Mouse (Mus musculus) forebrain, embryonic 12.5 days (tissue): ENCODE measurements around the gene Rabl3. TPM values are rescaled to one million over a fixed set of nuclear protein-coding genes. Genes with fewer than 3 reads are reported as not detected.

ENCODE experiments used
- ATAC-seq: fragments of 200-750 bp; cut with Nextera tagmentation; 2 replicates; pipeline ENCODE4 v1.8.0; 2017; ENCODE audit warnings: moderate TSS enrichment; ENCODE audit not compliant: low FRiP score
- H3K27ac ChIP-seq: fragments of 300-500 bp; sonication (generic); 2 replicates; pipeline ENCODE4 v1.5.1; 2016; ENCODE audit warnings: mild to moderate bottlenecking
- H3K27me3 ChIP-seq: fragments of 300-500 bp; sonication (generic); 2 replicates; pipeline ENCODE4 v1.6.1; 2016; ENCODE audit warnings: mild to moderate bottlenecking
- H3K36me3 ChIP-seq: fragments of 300-500 bp; sonication (generic); replicated peaks from 2 replicates; pipeline ENCODE4 v1.6.1; 2016; ENCODE audit warnings: mild to moderate bottlenecking
- H3K4me1 ChIP-seq: fragments of 300-500 bp; sonication (generic); 2 replicates; pipeline ENCODE4 v1.6.1; 2016
- H3K4me2 ChIP-seq: fragments of 300-500 bp; sonication (generic); 2 replicates; pipeline ENCODE4 v1.6.1; 2016; ENCODE audit warnings: mild to moderate bottlenecking, moderate library complexity
- H3K4me3 ChIP-seq: fragments of 300-500 bp; sonication (generic); replicated peaks from 2 replicates; pipeline ENCODE4 v1.5.1; 2016; ENCODE audit warnings: mild to moderate bottlenecking
- H3K9ac ChIP-seq: fragments of 300-500 bp; sonication (generic); 2 replicates; pipeline ENCODE4 v1.6.1; 2016; ENCODE audit warnings: mild to moderate bottlenecking
- H3K9me3 ChIP-seq: fragments of 300-500 bp; sonication (generic); 2 replicates; pipeline ENCODE4 v1.6.1; 2016
- WGBS: fragments of 180-500 bp; shearing (Covaris S2); methylation state at CpG from one replicate; pipeline ENCODE4 v1.1.7; 2016; 5-methylcytosine and 5-hydroxymethylcytosine counted together
- polyA plus RNA-seq: library from polyadenylated mRNA; unstranded; fragments of >200 nt; fragmentation: Nextera tagmentation; extraction: Ambion mirVana; gene quantifications from 2 replicates; pipeline ENCODE4 v1.2.1, GENCODE M21; 2016

Gene Rabl3
- 34.5 and 35.1 TPM in 2 replicates for polyA plus RNA-seq

DNA sequence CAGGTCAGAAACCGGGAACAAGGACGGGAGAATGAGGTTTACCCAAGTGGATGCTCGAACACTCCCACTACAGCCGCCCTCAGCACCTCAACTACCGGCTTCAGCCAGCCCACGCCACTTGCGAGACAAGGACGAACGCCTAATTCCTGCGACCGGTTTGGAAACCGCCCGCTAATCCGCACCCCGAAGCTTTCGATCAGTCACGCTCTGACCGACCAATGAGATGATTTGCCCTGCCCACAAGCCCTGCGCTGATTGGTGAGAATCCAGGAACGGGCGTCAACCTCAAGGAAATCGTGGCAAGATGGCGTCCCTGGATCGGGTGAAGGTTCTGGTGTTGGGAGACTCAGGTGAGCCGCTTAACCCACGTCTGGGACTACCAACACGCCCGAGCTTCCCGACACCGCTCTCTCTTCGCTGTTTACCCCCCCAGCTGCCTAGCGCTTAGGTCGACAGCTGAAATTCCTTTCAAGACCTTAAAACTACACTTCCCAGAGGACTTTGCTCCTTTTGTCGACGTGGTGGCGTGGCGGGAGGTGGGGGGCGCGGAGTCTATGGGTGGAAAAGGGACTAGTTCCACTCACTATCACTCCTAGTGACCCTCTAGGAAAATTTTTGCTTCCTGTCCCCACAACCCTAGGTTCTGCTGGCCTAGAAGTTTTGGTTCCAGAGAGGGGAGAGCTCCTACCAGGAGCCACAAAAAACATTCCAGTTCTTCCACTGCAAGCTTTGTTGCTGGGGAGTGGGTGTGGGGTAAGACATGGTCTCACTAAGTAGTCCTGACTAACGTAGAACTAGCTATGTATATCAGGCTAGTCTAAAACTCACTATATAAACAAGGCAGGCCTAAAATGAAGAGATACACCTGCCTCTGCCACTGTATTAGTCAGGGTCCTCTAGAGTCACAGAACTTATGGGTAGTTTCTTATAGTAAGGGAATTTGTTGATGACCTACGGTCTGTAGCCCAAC lies at the start of gene Rabl3, which contains the start of gene Gtf2e1:
Gene Rabl3, plus strand, starts transcription at position 275 of the 970 bp plus-strand sequence.
Gene Gtf2e1, minus strand, starts transcription at position 179 of the 970 bp plus-strand sequence.
- Histone ChIP-seq H3K4me2 (peak within 1 kb of the TSS; percentile 74), H3K27me3 (no peaks in the 10 kb centered on the region), H3K4me3 (peak within 1 kb of the TSS; percentile 78), H3K27ac (peak within 1 kb of the TSS; percentile 87), H3K36me3 (peaks cover 17% of the 10 kb centered on the region), H3K9ac (peak within 1 kb of the TSS; percentile 88), H3K9me3 (no peaks in the 10 kb centered on the region), H3K4me1 (peaks cover 29% of the 10 kb centered on the region)
- ATAC-seq = peak; percentile 99
- WGBS = 2% methylated on average over 41 of the region's 41 CpGs

GRCm38 (mm10) chr16:37495017-37495416 lies 44.7 kb upstream of the Rabl3 start:
- WGBS = 84% methylated on average over 6 of the region's 6 CpGs
- H3K36me3 ChIP-seq = no peaks in the 10 kb centered on the region
- H3K4me3 ChIP-seq = no peak overlapping the region
- H3K9me3 ChIP-seq = no peaks in the 10 kb centered on the region
- no peak overlapping the region for H3K4me2 ChIP-seq
- H3K4me1 ChIP-seq = no peaks in the 10 kb centered on the region
- no peak overlapping the region for H3K27ac ChIP-seq
- no peak for ATAC-seq
- H3K9ac ChIP-seq = no peak overlapping the region
- H3K27me3 ChIP-seq = no peaks in the 10 kb centered on the region

GRCm38 (mm10) chr16:37498581-37498980 lies 41.1 kb upstream of the Rabl3 start:
- H3K27ac ChIP-seq = no peak overlapping the region
- no peaks in the 10 kb centered on the region for H3K9me3 ChIP-seq
- H3K9ac ChIP-seq = no peak overlapping the region
- no peak for ATAC-seq
- H3K4me2 ChIP-seq = no peak overlapping the region
- H3K36me3 ChIP-seq = no peaks in the 10 kb centered on the region
- WGBS = 85% methylated on average over 9 of the region's 9 CpGs
- H3K27me3 ChIP-seq = no peaks in the 10 kb centered on the region
- no peaks in the 10 kb centered on the region for H3K4me1 ChIP-seq
- H3K4me3 ChIP-seq = no peak overlapping the region

GRCm38 (mm10) chr16:37504517-37504916 lies 35.2 kb upstream of the Rabl3 start:
- Histone ChIP-seq H3K27me3 (no peaks in the 10 kb centered on the region), H3K4me1 (peaks cover 11% of the 10 kb centered on the region; the same call in 1 of the 2 replicates), H3K9me3 (no peaks in the 10 kb centered on the region), H3K27ac (no peak overlapping the region), H3K4me3 (no peak overlapping the region), H3K4me2 (no peak overlapping the region), H3K9ac (no peak overlapping the region), H3K36me3 (no peaks in the 10 kb centered on the region)
- 0 out of 2 replicates have a peak, but pooled peaks have one; percentile 9 for ATAC-seq
- WGBS = 42% methylated on average over 1 of the region's 1 CpGs

- no peak overlapping the region for H3K4me3 ChIP-seq
- H3K27ac ChIP-seq = 0 out of 2 replicates have a peak overlapping the region, but pooled peaks have one; percentile 25
- WGBS = 89% methylated on average over 9 of the region's 9 CpGs
- ATAC-seq = no peak
- peaks cover 18% of the 10 kb centered on the region for H3K36me3 ChIP-seq
- peaks cover 11% of the 10 kb centered on the region; the same call in 1 of the 2 replicates for H3K4me1 ChIP-seq
- no peak overlapping the region for H3K9ac ChIP-seq
- H3K27me3 ChIP-seq = no peaks in the 10 kb centered on the region
- H3K4me2 ChIP-seq = no peak overlapping the region
- H3K9me3 ChIP-seq = no peaks in the 10 kb centered on the region
Measured at GRCm38 (mm10) chr16:37506751-37507150, 32.9 kb upstream of the Rabl3 start.

- Histone ChIP-seq H3K9me3 (no peaks in the 10 kb centered on the region), H3K27me3 (no peaks in the 10 kb centered on the region), H3K4me3 (no peak overlapping the region), H3K27ac (no peak overlapping the region), H3K9ac (no peak overlapping the region), H3K36me3 (peaks cover 41% of the 10 kb centered on the region), H3K4me2 (no peak overlapping the region), H3K4me1 (0 out of 2 replicates have a peak, but pooled peaks cover 7% of the 10 kb centered on the region)
- no peak for ATAC-seq
- 95% methylated on average over 15 of the region's 15 CpGs for WGBS
Measured at GRCm38 (mm10) chr16:37511489-37511888, 28.2 kb upstream of the Rabl3 start.

DNA sequence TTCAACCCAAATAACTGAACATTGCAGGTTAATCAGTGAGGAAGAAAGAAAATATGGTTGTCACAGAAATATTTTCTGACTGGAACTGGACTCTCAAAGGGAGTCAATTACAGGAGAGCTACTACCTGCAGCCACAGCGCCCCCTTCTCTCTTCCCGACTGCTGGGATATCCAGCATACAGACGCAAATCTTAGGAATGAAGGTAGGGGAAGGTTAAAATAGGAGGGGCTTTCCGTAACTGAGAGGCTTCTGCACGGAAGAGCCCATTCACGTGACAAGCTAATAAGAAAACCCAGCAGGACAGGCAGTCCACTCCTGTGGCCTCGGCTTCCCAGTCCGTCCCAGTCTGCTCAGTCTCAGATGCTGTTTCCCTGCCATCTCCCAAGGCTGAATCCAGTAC lies 25.0 kb upstream of the Rabl3 start:
- 81% methylated on average over 8 of the region's 8 CpGs for WGBS
- no peaks in the 10 kb centered on the region for H3K4me1 ChIP-seq
- H3K27ac ChIP-seq = no peak overlapping the region
- no peak for ATAC-seq
- no peaks in the 10 kb centered on the region for H3K9me3 ChIP-seq
- no peaks in the 10 kb centered on the region for H3K27me3 ChIP-seq
- H3K36me3 ChIP-seq = peaks cover 51% of the 10 kb centered on the region
- no peak overlapping the region for H3K4me3 ChIP-seq
- no peak overlapping the region for H3K9ac ChIP-seq
- H3K4me2 ChIP-seq = no peak overlapping the region

DNA sequence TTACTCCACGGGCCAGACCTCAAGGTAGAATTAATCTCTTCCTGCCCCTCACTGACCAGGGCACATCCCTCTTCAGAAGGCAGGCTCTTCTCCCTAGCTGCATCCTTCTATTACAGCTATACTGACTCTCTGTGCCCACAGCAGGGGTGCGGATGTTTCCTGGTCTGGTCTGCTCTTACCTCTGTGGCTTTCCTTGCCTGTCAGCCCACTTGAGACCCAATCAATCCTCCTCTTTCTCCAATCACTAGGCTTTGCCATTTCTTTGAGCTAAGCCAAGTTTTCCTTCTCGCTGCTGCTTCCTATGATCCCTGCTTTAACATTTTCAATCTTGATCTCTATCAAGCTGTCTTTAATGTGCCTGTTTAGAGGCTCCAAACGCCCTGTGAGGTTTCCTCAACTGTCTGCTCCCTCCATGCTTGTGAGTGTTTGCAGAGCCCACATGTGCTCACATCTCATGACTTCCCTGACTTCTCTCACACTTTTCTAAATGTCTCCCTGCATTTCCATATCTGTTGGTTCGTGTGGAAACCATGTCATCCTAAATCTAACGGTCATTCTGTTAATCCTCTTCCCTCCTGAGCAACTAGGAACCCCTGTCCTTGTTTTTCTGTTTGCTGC lies 23.2 kb upstream of the Rabl3 start:
- no peaks in the 10 kb centered on the region for H3K4me1 ChIP-seq
- H3K9ac ChIP-seq = no peak overlapping the region
- no peak overlapping the region for H3K4me2 ChIP-seq
- no peaks in the 10 kb centered on the region for H3K9me3 ChIP-seq
- no peak overlapping the region for H3K4me3 ChIP-seq
- H3K27ac ChIP-seq = no peak overlapping the region
- 92% methylated on average over 6 of the region's 6 CpGs for WGBS
- ATAC-seq = no peak
- no peaks in the 10 kb centered on the region for H3K27me3 ChIP-seq
- H3K36me3 ChIP-seq = peaks cover 52% of the 10 kb centered on the region

GRCm38 (mm10) chr16:37517596-37518211 lies 22.0 kb upstream of the Rabl3 start:
- Histone ChIP-seq H3K9me3 (no peaks in the 10 kb centered on the region), H3K4me2 (no peak overlapping the region), H3K4me1 (no peaks in the 10 kb centered on the region), H3K27ac (no peak overlapping the region), H3K9ac (no peak overlapping the region), H3K4me3 (no peak overlapping the region), H3K36me3 (peaks cover 57% of the 10 kb centered on the region), H3K27me3 (no peaks in the 10 kb centered on the region)
- ATAC-seq = no peak
- 93% methylated on average over 4 of the region's 4 CpGs for WGBS

GRCm38 (mm10) chr16:37518662-37519061 lies 21.0 kb upstream of the Rabl3 start:
- Histone ChIP-seq H3K4me1 (no peaks in the 10 kb centered on the region), H3K27ac (no peak overlapping the region), H3K9me3 (no peaks in the 10 kb centered on the region), H3K27me3 (no peaks in the 10 kb centered on the region), H3K36me3 (peaks cover 59% of the 10 kb centered on the region), H3K9ac (no peak overlapping the region), H3K4me3 (no peak overlapping the region), H3K4me2 (no peak overlapping the region)
- 88% methylated on average over 2 of the region's 2 CpGs for WGBS
- ATAC-seq = no peak

DNA sequence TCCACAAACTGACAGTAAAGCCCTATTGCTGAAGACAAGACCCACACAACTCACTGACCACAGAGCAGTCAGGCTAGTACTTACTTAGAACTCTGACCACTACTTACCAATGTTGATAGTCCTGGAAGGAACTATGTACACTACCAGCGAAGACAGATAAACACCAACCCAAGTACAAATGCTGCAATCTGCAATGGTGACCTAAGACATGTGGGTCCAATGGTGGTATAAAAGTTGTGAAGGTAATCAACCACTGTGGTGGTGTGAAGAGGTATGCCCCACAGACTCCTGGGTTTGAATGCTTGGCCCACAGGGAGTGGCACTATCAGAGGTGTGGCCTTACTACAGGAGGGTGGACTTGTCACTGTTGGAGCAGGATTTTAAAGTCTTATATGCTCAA lies 20.0 kb upstream of the Rabl3 start:
- Histone ChIP-seq H3K9me3 (no peaks in the 10 kb centered on the region), H3K27me3 (no peaks in the 10 kb centered on the region), H3K9ac (no peak overlapping the region), H3K27ac (no peak overlapping the region), H3K4me3 (no peak overlapping the region), H3K36me3 (peaks cover 64% of the 10 kb centered on the region), H3K4me2 (no peak overlapping the region), H3K4me1 (no peaks in the 10 kb centered on the region)
- WGBS = 97% methylated on average over 1 of the region's 1 CpGs
- no peak for ATAC-seq
